Mouse (Mus musculus) lung, embryonic 16.5 days (tissue): Measurements from ENCODE around the gene Ano9. TPM values are rescaled to one million over a fixed set of nuclear protein-coding genes. Genes with fewer than 3 reads are reported as not detected.

Experiments
- ATAC-seq: fragments of 200-750 bp; cut with Nextera tagmentation; 2 replicates; pipeline ENCODE4 v1.8.0; 2017; ENCODE audit warnings: low read depth, mild to moderate bottlenecking, moderate library complexity
- H3K27ac ChIP-seq: fragments of 300-500 bp; sonication (generic); 2 replicates; pipeline ENCODE4 v1.5.1; 2014; ENCODE audit warnings: mild to moderate bottlenecking, control low read depth, low read length
- H3K27me3 ChIP-seq: fragments of 300-500 bp; sonication (generic); 2 replicates; pipeline ENCODE4 v1.6.1; 2014; ENCODE audit warnings: low read depth, low read length, mixed read lengths; ENCODE audit not compliant: control insufficient read depth, insufficient read depth
- H3K36me3 ChIP-seq: fragments of 300-500 bp; sonication (generic); 2 replicates; pipeline ENCODE4 v1.6.1; 2014; ENCODE audit warnings: low read length; ENCODE audit not compliant: control insufficient read depth, insufficient read depth
- H3K4me1 ChIP-seq: fragments of 300-500 bp; sonication (generic); replicated peaks from 2 replicates; pipeline ENCODE4 v1.6.1; 2014; ENCODE audit warnings: low read length, mixed read lengths; ENCODE audit not compliant: control insufficient read depth, insufficient read depth
- H3K4me2 ChIP-seq: fragments of 300-500 bp; sonication (generic); 2 replicates; pipeline ENCODE4 v1.6.1; 2014; ENCODE audit warnings: low read depth, low read length, control low read depth
- H3K4me3 ChIP-seq: fragments of 300-500 bp; sonication (generic); 2 replicates; pipeline ENCODE4 v1.5.1; 2014; ENCODE audit warnings: mild to moderate bottlenecking, low read length, control low read depth
- H3K9ac ChIP-seq: fragments of 300-500 bp; sonication (generic); 2 replicates; pipeline ENCODE4 v1.6.1; 2014; ENCODE audit warnings: low read length, control low read depth
- H3K9me3 ChIP-seq: fragments of 300-500 bp; sonication (generic); 2 replicates; pipeline ENCODE4 v1.6.1; 2016; ENCODE audit warnings: low read length; ENCODE audit not compliant: control insufficient read depth
- WGBS: fragments of 180-500 bp; shearing (Covaris S2); extraction: QIAGEN DNeasy Blood & Tissue Kit; methylation state at CpG from one replicate; pipeline ENCODE4 v1.1.7; 2014; 5-methylcytosine and 5-hydroxymethylcytosine counted together
- polyA plus RNA-seq: library from polyadenylated mRNA; unstranded; fragments of >200 nt; fragmentation: Nextera tagmentation; extraction: Ambion mirVana; gene quantifications from 2 replicates; pipeline ENCODE4 v1.2.1, GENCODE M21; 2015

Ano9 gene
- polyA plus RNA-seq, 1 experiment from 2014 or later, result 6.7 TPM

GRCm38 (mm10) chr7:141072017-141072745 is 45.4 kb downstream of the Ano9 start:
- ATAC-seq, result no peak
- Histone ChIP-seq H3K4me3 (no peak overlapping the region), H3K27me3 (peaks cover 26% of the 10 kb centered on the region), H3K27ac (no peak overlapping the region), H3K4me1 (peaks cover 5% of the 10 kb centered on the region; the same call in 1 of the 2 replicates), H3K4me2 (no peak overlapping the region), H3K9ac (no peak overlapping the region), H3K36me3 (no peaks in the 10 kb centered on the region), H3K9me3 (no peaks in the 10 kb centered on the region)
- WGBS, result 24% methylated on average over 23 of the region's 23 CpGs

- ATAC-seq, result peak; percentile 27; the same call in 1 of the 2 replicates
- H3K27me3 ChIP-seq, result peaks cover 26% of the 10 kb centered on the region
These were observed 47.3 kb downstream of the Ano9 start for GRCm38 (mm10) chr7:141070058-141070862.

GRCm38 (mm10) chr7:141068351-141068750 is 49.3 kb downstream of the Ano9 start:
- Histone ChIP-seq H3K9ac (no peak overlapping the region), H3K36me3 (no peaks in the 10 kb centered on the region), H3K4me2 (no peak overlapping the region), H3K27ac (no peak overlapping the region), H3K4me3 (no peak overlapping the region), H3K27me3 (peaks cover 26% of the 10 kb centered on the region), H3K4me1 (peaks cover 5% of the 10 kb centered on the region; the same call in 1 of the 2 replicates), H3K9me3 (no peaks in the 10 kb centered on the region)
- no peak for ATAC-seq
- WGBS, result 71% methylated on average over 19 of the region's 19 CpGs

More at GRCm38 (mm10) chr7:141070058-141070862, 47.3 kb downstream of the Ano9 start:
- H3K9me3 ChIP-seq, result no peaks in the 10 kb centered on the region
- peak overlapping the region; percentile 79 for H3K4me2 ChIP-seq
- WGBS, result under 1% methylated on average over 51 of the region's 51 CpGs
- H3K36me3 ChIP-seq, result no peaks in the 10 kb centered on the region
- peak overlapping the region; percentile 38 for H3K9ac ChIP-seq
- no peak overlapping the region for H3K27ac ChIP-seq
- H3K4me3 ChIP-seq, result peak overlapping the region; percentile 40
- peaks cover 5% of the 10 kb centered on the region; the same call in 1 of the 2 replicates for H3K4me1 ChIP-seq

GRCm38 (mm10) chr7:141064576-141064975 is 53.0 kb downstream of the Ano9 start:
- Histone ChIP-seq H3K9me3 (no peaks in the 10 kb centered on the region), H3K4me2 (no peak overlapping the region), H3K9ac (no peak overlapping the region), H3K27ac (no peak overlapping the region), H3K4me1 (peaks cover 8% of the 10 kb centered on the region), H3K4me3 (no peak overlapping the region), H3K36me3 (no peaks in the 10 kb centered on the region), H3K27me3 (peaks cover 2% of the 10 kb centered on the region)
- 79% methylated on average over 7 of the region's 7 CpGs for WGBS
- no peak for ATAC-seq

- Histone ChIP-seq H3K27me3 (no peaks in the 10 kb centered on the region; the same call in none of the 2 replicates), H3K4me2 (no peak overlapping the region), H3K9me3 (no peaks in the 10 kb centered on the region), H3K4me1 (peaks cover 8% of the 10 kb centered on the region), H3K4me3 (no peak overlapping the region), H3K36me3 (no peaks in the 10 kb centered on the region), H3K9ac (no peak overlapping the region), H3K27ac (no peak overlapping the region)
- ATAC-seq, result no peak
- 67% methylated on average over 7 of the region's 7 CpGs for WGBS
These were observed 53.4 kb downstream of the Ano9 start for GRCm38 (mm10) chr7:141064175-141064574.

GRCm38 (mm10) chr7:141063353-141063752 is 54.3 kb downstream of the Ano9 start:
- no peaks in the 10 kb centered on the region; the same call in none of the 2 replicates for H3K27me3 ChIP-seq

GRCm38 (mm10) chr7:141062525-141062924 is 55.1 kb downstream of the Ano9 start:
- Histone ChIP-seq H3K4me2 (no peak overlapping the region), H3K27ac (no peak overlapping the region), H3K4me3 (no peak overlapping the region)

More at GRCm38 (mm10) chr7:141063353-141063752, 54.3 kb downstream of the Ano9 start:
- WGBS, result 88% methylated on average over 3 of the region's 3 CpGs
- Histone ChIP-seq H3K4me1 (peaks cover 8% of the 10 kb centered on the region), H3K9ac (no peak overlapping the region), H3K4me3 (no peak overlapping the region), H3K27ac (no peak overlapping the region), H3K9me3 (no peaks in the 10 kb centered on the region), H3K36me3 (no peaks in the 10 kb centered on the region), H3K4me2 (no peak overlapping the region)
- ATAC-seq, result no peak

GRCm38 (mm10) chr7:141061269-141061692 is 56.3 kb downstream of the Ano9 start:
- Histone ChIP-seq H3K4me1 (peaks cover 8% of the 10 kb centered on the region), H3K36me3 (no peaks in the 10 kb centered on the region), H3K4me2 (peak overlapping the region; percentile 93), H3K4me3 (peak overlapping the region; percentile 65), H3K9ac (peak overlapping the region; percentile 68), H3K9me3 (no peaks in the 10 kb centered on the region), H3K27me3 (no peaks in the 10 kb centered on the region; the same call in 1 of the 2 replicates), H3K27ac (no peak overlapping the region)
- under 1% methylated on average over 32 of the region's 37 CpGs for WGBS
- peak; percentile 40; the same call in 1 of the 2 replicates for ATAC-seq

More at GRCm38 (mm10) chr7:141062525-141062924, 55.1 kb downstream of the Ano9 start:
- Histone ChIP-seq H3K27me3 (no peaks in the 10 kb centered on the region; the same call in 1 of the 2 replicates), H3K4me1 (peaks cover 8% of the 10 kb centered on the region), H3K9ac (no peak overlapping the region), H3K9me3 (no peaks in the 10 kb centered on the region), H3K36me3 (no peaks in the 10 kb centered on the region)
- no peak for ATAC-seq
- 76% methylated on average over 7 of the region's 7 CpGs for WGBS
